Mouse (Mus musculus): Measurements from ENCODE around the gene Hddc2.

The Hddc2 gene

GRCm38 (mm10) chr10:31312865-31313848 lies at the start of gene Hddc2:
TSS of gene Hddc2 (plus strand) at chr10:31313383.
- peak; percentile 86 to 88 for DNase-seq

DNA sequence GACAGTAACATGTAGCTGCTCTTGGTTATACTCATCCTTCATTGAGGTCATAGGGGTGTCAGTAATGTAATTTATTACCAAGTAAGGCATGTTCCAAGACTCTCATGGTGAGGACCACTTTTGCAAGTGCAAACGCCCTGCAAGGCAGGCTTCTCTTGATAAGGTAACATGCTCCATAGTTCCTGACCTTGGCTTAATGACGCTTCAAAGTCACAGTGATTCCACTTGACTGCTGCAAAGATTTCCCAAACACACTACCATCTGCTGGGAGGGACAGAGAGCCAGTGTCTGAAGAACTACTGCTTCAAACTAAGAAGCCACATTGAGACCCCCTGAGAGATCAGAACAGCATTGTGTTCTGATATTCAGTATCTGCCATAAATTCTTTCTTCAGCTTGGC lies 40.4 kb upstream of the Hddc2 start:
- DNase-seq: no peak

DNA sequence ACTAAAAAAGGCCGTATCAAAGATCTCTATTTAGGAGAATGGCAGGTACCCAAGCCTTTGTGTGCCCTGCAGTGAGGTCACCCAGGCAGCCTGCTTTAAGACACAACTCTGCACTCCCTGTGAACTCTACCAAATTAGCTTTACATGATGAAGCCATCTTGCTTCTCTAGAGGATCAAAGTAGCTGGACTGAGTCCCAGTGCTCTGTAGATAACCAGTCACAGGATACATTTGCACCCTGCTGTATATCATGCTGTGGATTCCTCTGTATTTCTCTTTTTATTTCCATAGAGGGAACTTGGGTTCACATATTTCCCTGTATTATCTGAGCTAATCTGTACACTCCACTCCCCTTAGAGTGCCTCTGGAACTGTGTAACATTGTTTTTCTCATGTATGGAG lies 40.0 kb upstream of the Hddc2 start:
- DNase-seq: no peak

- no peak for DNase-seq
Measured at GRCm38 (mm10) chr10:31287787-31288186, 25.4 kb upstream of the Hddc2 start.

GRCm38 (mm10) chr10:31288697-31289390 lies 24.3 kb upstream of the Hddc2 start:
- DNase-seq: no peak

DNA sequence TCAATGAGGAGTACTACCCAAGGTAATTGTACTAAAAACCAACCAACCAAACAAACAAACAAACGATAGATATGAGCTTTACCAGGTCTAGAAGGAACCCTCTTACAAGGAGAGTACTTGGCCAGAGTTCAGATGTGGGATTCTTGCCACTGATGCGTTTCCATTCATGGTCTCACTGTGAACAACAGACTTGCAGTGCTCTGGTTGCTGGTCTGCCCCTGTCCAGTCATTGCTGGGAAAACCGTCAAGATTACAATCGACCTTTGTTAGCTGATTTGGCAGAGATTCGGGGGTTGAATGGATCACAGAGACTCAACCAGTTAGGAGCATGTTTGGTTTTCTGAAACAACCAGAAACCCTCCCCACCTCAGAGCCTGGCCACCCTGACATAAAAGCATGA lies 17.5 kb upstream of the Hddc2 start:
- no peak for DNase-seq

GRCm38 (mm10) chr10:31296458-31296857 lies 16.7 kb upstream of the Hddc2 start:
- DNase-seq: no peak

- no peak for DNase-seq
Measured at GRCm38 (mm10) chr10:31297106-31297505, 16.1 kb upstream of the Hddc2 start.

DNA sequence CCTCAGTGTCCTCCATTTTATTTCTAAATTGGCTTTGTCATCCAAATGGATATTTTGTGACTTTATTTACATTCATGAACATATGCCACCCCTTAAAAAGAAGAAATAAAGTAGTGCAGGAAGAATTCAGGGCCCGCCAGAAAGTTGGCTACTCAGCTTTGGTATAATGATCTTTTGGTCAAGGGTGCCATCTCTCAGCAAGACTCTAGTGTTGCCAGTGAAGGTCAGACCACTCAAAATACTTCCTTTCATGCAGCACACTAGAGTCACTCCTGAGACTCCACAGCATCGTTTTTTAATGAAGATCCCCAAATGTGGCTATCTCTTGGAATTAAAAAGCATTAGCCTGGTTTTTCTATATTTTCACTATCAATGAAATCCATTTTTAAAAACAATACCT lies 14.9 kb upstream of the Hddc2 start:
- no peak for DNase-seq

- DNase-seq: peak; percentile 43 to 70
Measured at GRCm38 (mm10) chr10:31298921-31299574, 14.1 kb upstream of the Hddc2 start.

DNA sequence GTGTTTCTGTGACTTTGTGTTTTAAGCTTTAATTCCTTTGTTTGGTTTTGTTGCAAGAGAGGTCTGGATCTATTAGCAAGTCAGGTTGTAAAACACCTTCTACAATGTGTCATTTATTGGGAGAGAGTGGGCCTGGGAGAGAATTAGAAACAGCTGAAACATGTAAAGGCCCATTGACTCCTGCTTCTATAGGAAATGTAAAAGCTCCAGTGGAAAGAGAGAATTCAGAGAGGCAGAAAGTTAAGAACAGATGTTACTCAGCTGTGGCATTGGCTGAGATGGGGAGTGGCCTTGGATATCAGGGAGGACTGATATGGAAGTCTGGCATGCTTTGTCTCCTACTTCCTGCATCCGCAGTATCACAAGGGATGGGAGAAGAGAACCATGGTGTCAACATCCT lies 12.9 kb upstream of the Hddc2 start:
- DNase-seq: no peak

GRCm38 (mm10) chr10:31303446-31303845 lies 9.7 kb upstream of the Hddc2 start:
- DNase-seq: no peak

DNA sequence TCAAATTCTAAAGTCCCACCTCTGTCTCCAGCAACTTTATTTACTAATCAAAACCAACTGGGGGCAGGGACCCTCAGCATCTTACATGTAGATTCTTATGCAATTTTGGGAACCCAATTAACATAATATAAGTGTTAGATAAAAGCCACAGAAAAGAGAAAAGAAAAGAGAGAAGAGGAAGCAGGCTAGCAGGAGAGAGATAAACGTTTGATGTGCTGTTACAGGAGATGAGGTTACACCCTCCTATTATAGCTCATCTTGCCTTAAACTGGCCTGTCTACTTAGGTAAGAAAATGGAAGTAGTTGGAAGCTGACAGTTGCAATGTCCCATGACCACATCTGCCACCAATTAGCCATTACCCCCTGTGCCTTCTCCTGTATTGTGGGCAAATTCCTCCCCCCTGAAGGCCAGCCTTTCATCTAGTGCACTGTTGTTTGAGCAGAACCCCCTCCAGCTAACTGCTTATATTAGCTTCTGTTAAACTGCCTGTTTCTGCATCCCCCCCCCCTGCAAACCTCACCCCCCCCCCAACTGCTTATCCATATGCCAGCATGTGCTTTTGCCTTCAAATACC lies 6.1 kb upstream of the Hddc2 start:
- DNase-seq: no peak

GRCm38 (mm10) chr10:31318491-31318890 lies 5.3 kb downstream of the Hddc2 start:
- DNase-seq: no peak

GRCm38 (mm10) chr10:31329436-31329835 lies 16.3 kb downstream of the Hddc2 start:
- no peak for DNase-seq

- DNase-seq: no peak
Measured at GRCm38 (mm10) chr10:31330286-31330962, 17.2 kb downstream of the Hddc2 start.

- DNase-seq: peak; percentile 43 to 59
Measured at GRCm38 (mm10) chr10:31331225-31331775, 18.1 kb downstream of the Hddc2 start.

DNA sequence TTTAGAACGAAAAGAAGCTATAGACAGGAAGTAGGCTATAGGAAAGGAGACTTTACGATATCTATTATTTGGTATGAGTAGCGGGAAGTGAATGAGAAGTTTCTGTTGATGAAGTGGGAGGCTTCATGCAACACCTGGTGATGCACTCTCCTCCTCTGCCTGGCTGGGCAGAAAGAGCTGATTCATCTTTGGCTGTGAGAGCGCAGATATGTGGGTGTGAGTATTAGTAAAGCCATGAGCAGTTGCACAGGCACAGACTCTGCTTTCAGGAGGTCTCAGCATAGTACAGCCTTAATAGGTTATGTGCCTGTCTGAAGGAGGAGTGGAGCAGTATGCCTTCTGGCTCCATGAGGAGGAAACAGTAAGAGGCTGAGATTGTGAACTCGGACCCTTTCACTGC lies 23.2 kb downstream of the Hddc2 start:
- DNase-seq: no peak

DNA sequence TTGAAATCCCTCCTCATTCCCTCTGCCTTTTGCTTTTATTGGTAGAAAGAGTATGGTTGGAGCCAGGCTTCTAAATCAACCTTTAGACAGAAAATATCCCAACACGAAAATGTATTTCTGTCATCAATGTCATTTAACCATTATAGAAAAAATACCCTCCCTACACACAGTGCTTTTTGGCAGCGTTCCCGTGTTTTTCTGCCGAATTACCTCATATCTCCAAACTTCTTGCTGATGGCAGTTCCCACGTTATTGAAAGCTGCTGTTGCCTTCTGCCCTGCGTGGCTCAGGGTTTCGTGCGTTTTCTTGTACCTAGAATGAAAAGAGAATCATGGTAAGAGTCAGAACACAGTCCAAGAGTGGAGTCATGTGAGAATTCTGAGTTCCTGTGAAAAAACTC lies 33.2 kb downstream of the Hddc2 start:
- DNase-seq: no peak

DNA sequence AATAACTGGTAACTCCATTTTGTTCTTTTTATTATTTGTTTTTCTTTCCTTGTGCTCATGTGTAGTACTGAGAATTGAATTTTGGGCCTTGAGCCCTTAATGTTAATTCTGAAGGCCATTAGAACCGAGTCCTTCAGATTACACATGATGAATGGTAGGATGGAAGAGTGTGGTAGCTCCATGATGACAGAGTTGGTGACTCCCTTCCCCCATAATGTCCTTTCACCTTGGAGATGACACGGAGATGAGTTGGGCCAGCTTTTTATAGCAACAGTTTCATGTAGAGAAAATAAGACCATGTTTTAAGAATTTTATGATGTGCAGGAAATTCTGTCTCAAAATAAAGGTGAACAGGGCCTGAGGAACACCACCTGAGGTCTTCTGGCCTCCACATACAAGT lies 37.9 kb downstream of the Hddc2 start:
- DNase-seq: no peak

GRCm38 (mm10) chr10:31352845-31353427 lies 39.8 kb downstream of the Hddc2 start:
- no peak for DNase-seq

GRCm38 (mm10) chr10:31354141-31354540 lies 41.0 kb downstream of the Hddc2 start:
- no peak for DNase-seq

Data from kidney, postnatal 25 days (tissue).